Mouse (Mus musculus): ENCODE measurements around the gene Fam181b.

DNA sequence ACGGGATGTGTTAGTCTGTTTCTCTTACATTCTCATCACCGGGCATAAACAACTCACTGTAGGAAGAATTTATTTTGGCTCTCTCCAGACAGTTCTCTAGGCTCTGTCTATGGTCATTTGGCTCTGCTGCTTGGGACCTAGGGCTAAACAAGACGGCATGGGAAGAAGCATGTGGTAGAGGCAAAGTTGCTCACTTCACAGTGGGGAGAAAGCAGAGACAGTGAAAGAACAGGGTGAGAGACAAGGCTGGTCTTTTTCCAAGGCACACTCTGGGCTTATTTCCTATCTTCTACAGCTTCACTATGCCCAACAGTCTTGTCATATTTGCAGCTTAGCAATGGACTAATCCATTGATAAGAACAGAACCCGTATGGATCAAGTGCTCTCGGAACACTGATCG lies 31.4 kb downstream of the Fam181b start:
- TF ChIP-seq POLR2A (IDR thresholded peaks at IDR 0.05; ENCODE audit: control insufficient read depth, extremely low read depth, insufficient read depth, low read length, poor library complexity) (no peak), CTCF (IDR thresholded peaks at IDR 0.05; ENCODE audit: borderline replicate concordance, control insufficient read depth, extremely low read depth, insufficient read depth, low read length, poor library complexity) (no peak)

Data from thymus, adult 2 months (tissue).